Mouse (Mus musculus) erythroid progenitor cell, adult 5-6 weeks (primary cell): ENCODE data around the gene Lgr6. TPM values are rescaled to one million over a fixed set of nuclear protein-coding genes. Genes with fewer than 3 reads are reported as not detected.
A peak's percentile ranks its signal among the peaks of the same experiment; 100 is the strongest.

Experiments used
- ATAC-seq: replicated peaks from 2 replicates; pipeline ENCODE4 v1.8.0; 2016; ENCODE audit warnings: moderate number of reproducible peaks, mild to moderate bottlenecking, moderate TSS enrichment, inconsistent platforms; ENCODE audit not compliant: poor library complexity, low FRiP score, severe bottlenecking
- total RNA-seq, 2 experiments: library from RNA; stranded (forward) in 1 of 2; stranded (reverse) in 1 of 2; fragments of 150-400 nt in 1 of 2; fragments of 186-747, 209-891 nt in 1 of 2; gene quantifications; 2 replicates each; pipeline versions ENCODE4 v1.2.3 to v1.2.4; 2015 to 2017; ENCODE audit warnings: low replicate concordance in 2 of 2

Lgr6 gene
- not detected in 2 replicates for total RNA-seq (2015; ENCODE audit: low replicate concordance)
- not detected in 2 replicates for total RNA-seq (2017; ENCODE audit: low replicate concordance)

GRCm38 (mm10) chr1:135105124-135105523 is at the start of gene Lgr6:
Gene Lgr6 (minus strand): TSS chr1:135105276.
- no peak for ATAC-seq

DNA sequence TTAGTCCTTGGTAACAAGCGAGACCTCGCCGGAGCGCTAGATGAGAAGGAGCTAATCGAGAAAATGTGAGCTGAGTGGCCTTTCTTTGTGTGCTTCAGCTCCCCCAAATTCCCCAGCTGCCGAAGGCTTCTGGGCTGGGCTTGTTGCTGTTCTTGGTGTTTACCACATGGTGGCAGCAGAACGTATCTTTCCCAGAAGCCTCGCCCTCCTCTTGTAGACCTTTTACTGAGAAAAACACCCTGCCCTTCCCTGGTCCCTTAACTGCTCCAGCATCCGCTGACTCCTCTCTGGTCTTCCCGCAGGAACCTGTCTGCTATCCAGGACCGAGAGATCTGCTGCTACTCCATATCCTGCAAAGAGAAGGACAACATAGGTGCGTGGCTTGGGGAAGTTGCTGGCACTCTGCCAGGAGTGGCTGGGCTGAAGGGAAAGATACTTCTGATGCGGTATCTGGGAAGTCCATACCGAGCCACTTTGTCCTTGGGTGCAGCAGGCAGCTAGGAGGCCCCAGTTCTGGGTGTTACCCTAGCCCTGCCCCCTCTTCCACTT is 49.4 kb upstream of the Lgr6 start:
- peak; percentile 89 for ATAC-seq

DNA sequence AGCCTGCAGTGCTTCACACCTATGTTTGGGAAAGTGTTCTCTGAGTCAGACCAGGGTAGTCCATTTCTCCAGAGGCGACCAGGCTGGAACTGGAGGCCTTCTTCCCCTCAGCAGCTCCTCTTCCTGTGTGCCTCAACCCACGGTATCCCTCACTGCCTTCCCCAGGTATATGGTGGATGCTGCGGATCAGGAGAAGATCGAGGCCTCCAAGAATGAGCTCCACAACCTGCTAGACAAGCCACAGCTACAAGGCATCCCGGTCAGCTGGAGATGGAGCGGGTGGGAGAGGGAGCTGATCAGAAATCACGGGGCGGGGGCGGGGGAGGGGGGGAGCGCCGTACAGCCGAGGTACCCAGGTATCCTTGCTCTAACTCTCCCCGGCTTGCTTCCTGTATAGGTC is 48.9 kb upstream of the Lgr6 start:
- no peak for ATAC-seq

GRCm38 (mm10) chr1:135148996-135149395 is 43.9 kb upstream of the Lgr6 start:
- ATAC-seq, result no peak

GRCm38 (mm10) chr1:135148476-135148875 is 43.4 kb upstream of the Lgr6 start:
- no peak for ATAC-seq

- no peak for ATAC-seq
Measured at GRCm38 (mm10) chr1:135147702-135148058, 42.6 kb upstream of the Lgr6 start.

- ATAC-seq, result peak; percentile 59
Measured at GRCm38 (mm10) chr1:135146946-135147701, 42.0 kb upstream of the Lgr6 start.

GRCm38 (mm10) chr1:135146077-135146945 is 41.2 kb upstream of the Lgr6 start, which contains the start of gene Arl8a:
Gene Arl8a (plus strand): TSS chr1:135146824.
- ATAC-seq, result peak; percentile 90

DNA sequence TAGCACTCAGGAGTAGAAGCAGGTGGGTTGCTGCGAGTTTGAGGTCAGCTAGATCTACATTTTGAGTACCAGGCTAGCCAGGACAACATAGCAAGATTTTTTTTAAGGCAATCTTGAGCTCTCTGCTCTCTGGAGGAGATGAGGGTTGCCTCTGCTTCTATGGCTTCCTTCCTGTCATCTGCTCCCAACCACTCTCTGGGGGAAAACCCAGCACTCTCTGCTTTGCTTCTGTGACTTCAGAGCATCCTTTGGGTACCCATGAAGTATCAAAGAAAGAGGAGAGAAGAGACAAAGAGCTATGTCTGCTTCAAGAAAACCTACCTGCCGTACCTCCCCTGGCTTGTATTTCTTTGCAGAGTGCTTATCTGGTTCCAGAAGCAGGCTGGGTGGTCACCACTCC is 38.9 kb upstream of the Lgr6 start:
- ATAC-seq, result no peak

GRCm38 (mm10) chr1:135142452-135142851 is 37.4 kb upstream of the Lgr6 start:
- ATAC-seq, result no peak

GRCm38 (mm10) chr1:135139906-135140305 is 34.8 kb upstream of the Lgr6 start:
- ATAC-seq, result no peak

GRCm38 (mm10) chr1:135136500-135136899 is 31.4 kb upstream of the Lgr6 start:
- ATAC-seq, result peak; percentile 61

- ATAC-seq, result no peak
Measured at GRCm38 (mm10) chr1:135135111-135135787, 30.2 kb upstream of the Lgr6 start.

DNA sequence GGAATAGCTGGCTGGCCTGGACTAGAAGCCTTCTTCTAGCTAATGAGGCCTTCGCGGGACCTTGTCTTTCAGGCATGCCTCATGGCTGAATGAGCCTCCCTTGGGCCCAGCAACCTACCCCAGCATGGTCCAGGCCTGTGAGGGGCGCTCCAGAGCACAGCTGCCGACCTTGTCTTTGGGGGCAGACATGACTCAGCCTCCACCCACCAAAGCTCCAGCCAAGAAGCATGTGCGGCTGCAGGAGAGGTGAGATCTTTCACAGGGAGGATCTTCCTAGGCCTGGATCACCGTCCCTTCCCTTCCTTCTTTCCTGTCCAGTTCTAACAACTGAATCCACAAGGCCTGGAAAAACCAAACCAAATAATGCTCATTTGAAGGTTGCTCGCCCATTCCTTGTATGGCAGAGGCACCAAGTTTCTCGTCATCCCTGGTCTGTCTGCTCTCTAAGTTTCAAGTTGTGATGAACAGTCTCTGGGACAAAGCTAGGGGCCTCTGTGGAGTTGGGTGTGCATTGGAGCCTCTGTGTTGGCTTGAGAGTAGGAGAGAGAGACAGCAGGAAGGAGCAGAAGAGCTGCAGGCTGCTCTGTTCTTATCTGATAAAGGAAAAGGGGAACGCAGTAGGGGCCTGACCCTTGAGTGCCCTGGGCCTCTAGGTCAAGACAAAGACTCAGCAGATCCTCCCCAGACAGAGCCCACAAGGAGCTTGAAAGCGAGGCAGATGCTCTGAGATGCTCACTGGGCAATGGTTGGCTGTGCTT is 28.8 kb upstream of the Lgr6 start:
- no peak for ATAC-seq

GRCm38 (mm10) chr1:135132893-135133369 is 27.9 kb upstream of the Lgr6 start:
- ATAC-seq, result no peak; the same call in 1 of the 2 replicates

- peak; percentile 87 for ATAC-seq
Measured at GRCm38 (mm10) chr1:135132473-135132872, 27.4 kb upstream of the Lgr6 start, which contains the start of gene Ptpn7. Gene Ptpn7 (plus strand): TSS chr1:135132700.

GRCm38 (mm10) chr1:135131560-135131959 is 26.5 kb upstream of the Lgr6 start:
- ATAC-seq, result no peak

GRCm38 (mm10) chr1:135131034-135131433 is 26.0 kb upstream of the Lgr6 start:
- no peak for ATAC-seq

GRCm38 (mm10) chr1:135130376-135131018 is 25.4 kb upstream of the Lgr6 start:
- no peak for ATAC-seq
